Comparison of ENCODE assay signal across 18 mouse cellular contexts in the genomic region with DNA sequence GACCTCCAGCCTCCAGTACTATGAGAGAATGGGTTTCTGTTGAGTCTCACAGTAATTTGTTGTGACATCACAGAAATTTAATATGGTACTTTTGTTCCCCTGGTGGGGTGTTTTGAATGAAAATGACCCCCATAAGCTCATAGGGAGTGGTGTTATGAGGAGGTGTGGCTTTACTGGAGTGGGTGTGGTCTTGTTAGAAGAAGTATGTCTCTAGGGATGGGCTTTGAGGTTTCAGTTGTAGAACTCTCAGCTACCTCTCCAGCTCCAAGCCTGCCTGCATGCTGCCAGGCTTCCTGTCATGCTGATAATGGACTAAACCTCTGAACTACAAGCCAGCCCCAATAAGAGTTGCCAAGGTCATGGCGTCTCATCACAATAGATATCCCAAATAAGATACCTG. TPM values are rescaled to one million over a fixed set of nuclear protein-coding genes. Genes with fewer than 3 reads are reported as not detected.
"Had no signal": no experiment of that assay in that cellular context is flagged by ENCODE, and none has a peak within 500 bp of the region (broad histone marks: within the 10 kb centered on the region; RNA-seq: fewer than 3 reads in every experiment).

No protein-coding gene starts in this region.

- H3K9ac ChIP-seq: liver, embryonic 15.5 days; liver, postnatal 0 days; lung, embryonic 14.5 days; midbrain, embryonic 13.5 days; midbrain, embryonic 15.5 days; neural tube, embryonic 12.5 days; stomach, embryonic 15.5 days had no signal

- H3K27me3 ChIP-seq: midbrain, embryonic 13.5 days; midbrain, embryonic 15.5 days; stomach, embryonic 15.5 days had no signal

- H3K4me2 ChIP-seq: liver, embryonic 15.5 days; lung, embryonic 14.5 days; midbrain, embryonic 11.5 days; midbrain, embryonic 13.5 days; midbrain, embryonic 15.5 days; neural tube, embryonic 12.5 days; stomach, embryonic 15.5 days had no signal

- DNase-seq: liver, postnatal 0 days; lung, embryonic 14.5 days; lung, postnatal 10 days; lung, postnatal 36 days; right cerebral cortex, postnatal 14 days; thymus, adult 2 months; thymus, postnatal 25 days had no signal

- H3K9me3 ChIP-seq: liver, embryonic 15.5 days; midbrain, embryonic 13.5 days; midbrain, embryonic 15.5 days; neural tube, embryonic 12.5 days; stomach, embryonic 15.5 days had no signal

- H3K4me3 ChIP-seq: liver, embryonic 15.5 days; megakaryocyte, embryonic 14.5 days; midbrain, embryonic 13.5 days; midbrain, embryonic 15.5 days; neural tube, embryonic 12.5 days; stomach, embryonic 15.5 days had no signal

- H3K4me1 ChIP-seq: neural tube, embryonic 12.5 days had no signal

- H3K27ac ChIP-seq: liver, embryonic 15.5 days; macrophage; midbrain, embryonic 13.5 days; midbrain, embryonic 15.5 days; neural tube, embryonic 12.5 days; stomach, embryonic 15.5 days; stomach, postnatal 0 days had no signal

- H3K36me3 ChIP-seq: liver, embryonic 15.5 days; midbrain, embryonic 13.5 days; midbrain, embryonic 15.5 days; neural tube, embryonic 12.5 days; stomach, embryonic 15.5 days had no signal

RNA-seq across cellular contexts. Expression of gene Ffar4, which starts 47.2 kb away (rescaled TPM):
- total RNA-seq: monocyte, adult 5-6 weeks; neutrophil, adult 5-6 weeks had no signal
- polyA plus RNA-seq: macrophage; midbrain, embryonic 11.5 days; midbrain, embryonic 13.5 days; neural tube, embryonic 12.5 days had no signal
